ENCODE assay signal across 38 mouse cellular contexts in genomic region chr3:94642495-94643162, GRCm38 (mm10). TPM values are rescaled to one million over a fixed set of nuclear protein-coding genes. Genes with fewer than 3 reads are reported as not detected.
"Had no signal": no experiment of that assay in that cellular context is flagged by ENCODE, and none has a peak within 500 bp of the region (broad histone marks: within the 10 kb centered on the region; RNA-seq: fewer than 3 reads in every experiment).

Gene Gm10972, plus strand, starts transcription at chr3:94643112.

RNA-seq across cellular contexts. Expression of gene Gm10972, which starts in this region (rescaled TPM):
- total RNA-seq: left cerebral cortex, adult 18-20 months; left cerebral cortex, adult 2 months; left cerebral cortex, adult 8-10 months; left cerebral cortex, postnatal 10 days; left cerebral cortex, postnatal 14 days; left cerebral cortex, postnatal 25 days; left cerebral cortex, postnatal 36 days; left cerebral cortex, postnatal 4 days; liver, adult 2 months; megakaryocyte, adult 5-6 weeks; midbrain, postnatal 0 days; monocyte, adult 5-6 weeks had no signal
- polyA plus RNA-seq: limb, embryonic 10.5 days; limb, embryonic 11.5 days; limb, embryonic 12.5 days; limb, embryonic 13.5 days; limb, embryonic 14.5 days; limb, embryonic 15.5 days; liver, adult 2 months; liver, embryonic 15.5 days; liver, embryonic 16.5 days; liver, postnatal 0 days; lung, adult 2 months; lung, embryonic 14.5 days; lung, embryonic 15.5 days; lung, embryonic 16.5 days; lung, postnatal 0 days; macrophage; midbrain, embryonic 10.5 days; midbrain, embryonic 11.5 days; midbrain, embryonic 12.5 days; midbrain, embryonic 13.5 days; midbrain, embryonic 14.5 days; midbrain, embryonic 15.5 days; midbrain, embryonic 16.5 days; midbrain, postnatal 0 days; myocyte; neural tube, embryonic 11.5 days; neural tube, embryonic 12.5 days; neural tube, embryonic 13.5 days had no signal
